Mouse (Mus musculus) midbrain, embryonic 12.5 days (tissue): ENCODE measurements around the gene C1rl. TPM values are rescaled to one million over a fixed set of nuclear protein-coding genes. Genes with fewer than 3 reads are reported as not detected.
A peak's percentile ranks its signal among the peaks of the same experiment; 100 is the strongest.
"Not testable (repeated sequence)": the region's sequence is repeated elsewhere in the genome, so short reads cannot be mapped to it uniquely, and the experiment has no call there.

Source experiments
- ATAC-seq: fragments of 200-750 bp; cut with Nextera tagmentation; 2 replicates; pipeline ENCODE4 v1.8.0; 2017; ENCODE audit warnings: low read depth, moderate TSS enrichment, moderate library complexity; ENCODE audit not compliant: low FRiP score
- H3K27ac ChIP-seq: fragments of 300-500 bp; sonication (generic); replicated peaks from 2 replicates; pipeline ENCODE4 v1.5.1; 2016; ENCODE audit warnings: mild to moderate bottlenecking
- H3K27me3 ChIP-seq: fragments of 300-500 bp; sonication (generic); 2 replicates; pipeline ENCODE4 v1.6.1; 2016; ENCODE audit warnings: mild to moderate bottlenecking
- H3K36me3 ChIP-seq: fragments of 300-500 bp; sonication (generic); 2 replicates; pipeline ENCODE4 v1.6.1; 2016
- H3K4me1 ChIP-seq: fragments of 300-500 bp; sonication (generic); 2 replicates; pipeline ENCODE4 v1.6.1; 2016
- H3K4me2 ChIP-seq: fragments of 300-500 bp; sonication (generic); replicated peaks from 2 replicates; pipeline ENCODE4 v1.6.1; 2016; ENCODE audit warnings: mild to moderate bottlenecking, moderate library complexity
- H3K4me3 ChIP-seq: fragments of 300-500 bp; sonication (generic); 2 replicates; pipeline ENCODE4 v1.5.1; 2016; ENCODE audit warnings: mild to moderate bottlenecking
- H3K9ac ChIP-seq: fragments of 300-500 bp; sonication (generic); replicated peaks from 2 replicates; pipeline ENCODE4 v1.6.1; 2016; ENCODE audit warnings: mild to moderate bottlenecking, moderate library complexity
- H3K9me3 ChIP-seq: fragments of 300-500 bp; sonication (generic); 2 replicates; pipeline ENCODE4 v1.6.1; 2016; ENCODE audit warnings: mild to moderate bottlenecking
- WGBS: fragments of 180-500 bp; shearing (Covaris S2); methylation state at CpG from one replicate; pipeline ENCODE4 v1.1.7; 2016; 5-methylcytosine and 5-hydroxymethylcytosine counted together
- polyA plus RNA-seq: library from polyadenylated mRNA; unstranded; fragments of >200 nt; fragmentation: Nextera tagmentation; extraction: Ambion mirVana; gene quantifications from 2 replicates; pipeline ENCODE4 v1.2.1, GENCODE M21; 2016

C1rl gene
- polyA plus RNA-seq, 1 experiment from 2014 or later = 0.17 TPM

- 89% methylated on average over 8 of the region's 11 CpGs for WGBS
- ATAC-seq, H3K9me3 ChIP-seq, H3K4me1 ChIP-seq, H3K27me3 ChIP-seq, H3K4me2 ChIP-seq, H3K4me3 ChIP-seq, H3K27ac ChIP-seq, H3K36me3 ChIP-seq, H3K9ac ChIP-seq: not testable (repeated sequence)
These were observed 17.4 kb upstream of the C1rl start for GRCm38 (mm10) chr6:124475335-124476075.

- H3K4me2 ChIP-seq = no peak overlapping the region
- no peaks in the 10 kb centered on the region for H3K36me3 ChIP-seq
- H3K9ac ChIP-seq = no peak overlapping the region
- no peak for ATAC-seq
- H3K27me3 ChIP-seq = no peaks in the 10 kb centered on the region
- no peak overlapping the region for H3K27ac ChIP-seq
- no peaks in the 10 kb centered on the region for H3K4me1 ChIP-seq
- WGBS = 73% methylated on average over 7 of the region's 7 CpGs
- H3K9me3 ChIP-seq = no peaks in the 10 kb centered on the region
- H3K4me3 ChIP-seq = no peak overlapping the region
These were observed 16.7 kb upstream of the C1rl start for GRCm38 (mm10) chr6:124476216-124476615.

- H3K4me3 ChIP-seq = no peak overlapping the region
- H3K4me2 ChIP-seq = no peak overlapping the region
- H3K27ac ChIP-seq = no peak overlapping the region
- no peaks in the 10 kb centered on the region for H3K9me3 ChIP-seq
- no peak for ATAC-seq
- no peaks in the 10 kb centered on the region for H3K4me1 ChIP-seq
- no peak overlapping the region for H3K9ac ChIP-seq
- H3K36me3 ChIP-seq = no peaks in the 10 kb centered on the region
- 87% methylated on average over 11 of the region's 11 CpGs for WGBS
- no peaks in the 10 kb centered on the region for H3K27me3 ChIP-seq
These were observed 16.1 kb upstream of the C1rl start for GRCm38 (mm10) chr6:124476796-124477195.

GRCm38 (mm10) chr6:124477221-124477655 is 15.7 kb upstream of the C1rl start:
- H3K4me3 ChIP-seq = no peak overlapping the region
- WGBS = 76% methylated on average over 5 of the region's 5 CpGs
- H3K36me3 ChIP-seq = no peaks in the 10 kb centered on the region
- no peaks in the 10 kb centered on the region for H3K27me3 ChIP-seq
- no peaks in the 10 kb centered on the region for H3K4me1 ChIP-seq
- H3K9ac ChIP-seq = no peak overlapping the region
- H3K27ac ChIP-seq = no peak overlapping the region
- no peak for ATAC-seq
- H3K9me3 ChIP-seq = no peaks in the 10 kb centered on the region
- no peak overlapping the region for H3K4me2 ChIP-seq

- Histone ChIP-seq H3K27me3 (no peaks in the 10 kb centered on the region), H3K4me1 (no peaks in the 10 kb centered on the region), H3K9ac (no peak overlapping the region), H3K36me3 (no peaks in the 10 kb centered on the region), H3K27ac (no peak overlapping the region), H3K4me3 (no peak overlapping the region), H3K9me3 (no peaks in the 10 kb centered on the region), H3K4me2 (no peak overlapping the region)
- WGBS = 77% methylated on average over 17 of the region's 17 CpGs
- ATAC-seq = no peak
These were observed 14.8 kb upstream of the C1rl start for GRCm38 (mm10) chr6:124477922-124478651.

- Histone ChIP-seq H3K4me2 (no peak overlapping the region), H3K36me3 (no peaks in the 10 kb centered on the region), H3K27ac (no peak overlapping the region), H3K27me3 (no peaks in the 10 kb centered on the region), H3K9ac (no peak overlapping the region), H3K4me1 (no peaks in the 10 kb centered on the region), H3K9me3 (no peaks in the 10 kb centered on the region), H3K4me3 (no peak overlapping the region)
- 90% methylated on average over 3 of the region's 3 CpGs for whole genome bisulfite sequencing
- no peak for ATAC-seq
These were observed 13.9 kb upstream of the C1rl start for GRCm38 (mm10) chr6:124478874-124479572.

GRCm38 (mm10) chr6:124479573-124479930 is 13.4 kb upstream of the C1rl start:
- Histone ChIP-seq H3K4me3 (no peak overlapping the region), H3K27me3 (no peaks in the 10 kb centered on the region), H3K4me1 (no peaks in the 10 kb centered on the region), H3K36me3 (no peaks in the 10 kb centered on the region), H3K4me2 (no peak overlapping the region), H3K27ac (no peak overlapping the region), H3K9me3 (no peaks in the 10 kb centered on the region), H3K9ac (no peak overlapping the region)
- WGBS = 93% methylated on average over 3 of the region's 3 CpGs
- no peak for ATAC-seq

- no peak overlapping the region for H3K4me2 ChIP-seq
- no peaks in the 10 kb centered on the region for H3K27me3 ChIP-seq
- no peaks in the 10 kb centered on the region for H3K4me1 ChIP-seq
- H3K27ac ChIP-seq = no peak overlapping the region
- H3K36me3 ChIP-seq = no peaks in the 10 kb centered on the region
- H3K9me3 ChIP-seq = no peaks in the 10 kb centered on the region
- WGBS = 60% methylated on average over 4 of the region's 4 CpGs
- H3K4me3 ChIP-seq = no peak overlapping the region
- ATAC-seq = no peak
- H3K9ac ChIP-seq = no peak overlapping the region
These were observed 12.6 kb upstream of the C1rl start for GRCm38 (mm10) chr6:124480295-124480694.

GRCm38 (mm10) chr6:124481571-124481970 is 11.3 kb upstream of the C1rl start:
- 25% methylated on average over 6 of the region's 6 CpGs for WGBS

GRCm38 (mm10) chr6:124483831-124484230 is 9.1 kb upstream of the C1rl start:
- not testable (repeated sequence) for H3K27me3 ChIP-seq, ATAC-seq, H3K9ac ChIP-seq, H3K4me2 ChIP-seq, H3K4me1 ChIP-seq, H3K9me3 ChIP-seq, H3K4me3 ChIP-seq, H3K27ac ChIP-seq, H3K36me3 ChIP-seq
- WGBS = 87% methylated on average over 3 of the region's 3 CpGs

More at GRCm38 (mm10) chr6:124481571-124481970, 11.3 kb upstream of the C1rl start:
- no peak overlapping the region for H3K4me2 ChIP-seq
- ATAC-seq = no peak
- H3K27ac ChIP-seq = no peak overlapping the region
- H3K9ac ChIP-seq = no peak overlapping the region
- H3K4me3 ChIP-seq = no peak overlapping the region
- no peaks in the 10 kb centered on the region for H3K36me3 ChIP-seq
- no peaks in the 10 kb centered on the region for H3K27me3 ChIP-seq
- no peaks in the 10 kb centered on the region for H3K4me1 ChIP-seq
- H3K9me3 ChIP-seq = no peaks in the 10 kb centered on the region

- no peak for ATAC-seq
- Histone ChIP-seq H3K9ac (no peak overlapping the region), H3K4me2 (peak overlapping the region; percentile 49; the same call in 1 of the 2 replicates), H3K4me3 (0 out of 2 replicates have a peak overlapping the region, but pooled peaks have one; percentile 24), H3K27me3 (no peaks in the 10 kb centered on the region), H3K27ac (no peak overlapping the region), H3K4me1 (no peaks in the 10 kb centered on the region), H3K36me3 (no peaks in the 10 kb centered on the region), H3K9me3 (no peaks in the 10 kb centered on the region)
- WGBS = 77% methylated on average over 7 of the region's 7 CpGs
These were observed 8.1 kb upstream of the C1rl start for GRCm38 (mm10) chr6:124484851-124485250.
